ENCODE assay signal across 8 mouse cellular contexts in genomic region chr13:28952576-28953571, GRCm38 (mm10). TPM values are rescaled to one million over a fixed set of nuclear protein-coding genes. Genes with fewer than 3 reads are reported as not detected.
DNase-seq lines count a peak whose midpoint lies in the region; ATAC-seq and TF ChIP-seq lines count a peak whose summit lies in the region.

No protein-coding gene starts in this region.

- peak overlapping the region; percentile 99 for H3K4me3 ChIP-seq in heart, embryonic 12.5 days
- peak overlapping the region; percentile 72 for H3K4me3 ChIP-seq in kidney, embryonic 15.5 days (replicated peaks)
- H3K4me3 ChIP-seq in liver, embryonic 11.5 days (ENCODE audit: low read depth, low read length) = peak overlapping the region; percentile 75
- peak overlapping the region; percentile 99 for H3K4me3 ChIP-seq in myocyte
- peak overlapping the region; percentile 85 for H3K4me3 ChIP-seq in testis, adult 2 months (ENCODE audit: control insufficient read depth, low read depth, low read length)

- peak; percentile 58 for TF ChIP-seq POLR2A in myocyte (IDR thresholded peaks at IDR 0.05; ENCODE audit: insufficient read length, low read depth)
- no peak; the same call in 1 of the 2 replicates for TF ChIP-seq POLR2A in testis, adult 2 months (IDR thresholded peaks at IDR 0.05; ENCODE audit: control insufficient read depth, low read depth, low read length)

- H3K4me2 ChIP-seq in heart, embryonic 12.5 days = peak overlapping the region; percentile 65
- H3K4me2 ChIP-seq in kidney, embryonic 15.5 days = peak overlapping the region; percentile 65
- H3K4me2 ChIP-seq in liver, embryonic 11.5 days = peak overlapping the region; percentile 89
- peak overlapping the region; percentile 79 for H3K4me2 ChIP-seq in myocyte (ENCODE audit: low read depth)

- peak; percentile 52; the same call in 1 of the 2 replicates for ATAC-seq in heart, embryonic 12.5 days (ENCODE audit: insufficient number of reproducible peaks, low FRiP score)
- peak; percentile 41 for ATAC-seq in kidney, embryonic 15.5 days (replicated peaks; ENCODE audit: low FRiP score)
- ATAC-seq in liver, embryonic 11.5 days (replicated peaks; ENCODE audit: low FRiP score) = peak; percentile 21

- no peaks in the 10 kb centered on the region for H3K27me3 ChIP-seq in heart, embryonic 12.5 days (replicated peaks)
- H3K27me3 ChIP-seq in kidney, embryonic 15.5 days = no peaks in the 10 kb centered on the region
- H3K27me3 ChIP-seq in liver, embryonic 11.5 days (replicated peaks; ENCODE audit: control insufficient read depth, insufficient read depth, low read length) = peaks cover 25% of the 10 kb centered on the region
- no peaks in the 10 kb centered on the region for H3K27me3 ChIP-seq in myocyte (ENCODE audit: control insufficient read depth, insufficient read depth, insufficient read length)
- H3K27me3 ChIP-seq in testis, adult 2 months (ENCODE audit: control insufficient read depth, insufficient read depth, low read length) = no peaks in the 10 kb centered on the region

- peaks cover 9% of the 10 kb centered on the region for H3K4me1 ChIP-seq in heart, embryonic 12.5 days (replicated peaks)
- peaks cover 24% of the 10 kb centered on the region for H3K4me1 ChIP-seq in kidney, embryonic 15.5 days
- H3K4me1 ChIP-seq in liver, embryonic 11.5 days (replicated peaks; ENCODE audit: control insufficient read depth, insufficient read depth, low read length) = peaks cover 13% of the 10 kb centered on the region
- peaks cover 24% of the 10 kb centered on the region for H3K4me1 ChIP-seq in testis, adult 2 months (ENCODE audit: control insufficient read depth, insufficient read depth, low read length)

- no peak for TF ChIP-seq CTCF in testis, adult 2 months (IDR thresholded peaks at IDR 0.05; ENCODE audit: control insufficient read depth, insufficient read depth, insufficient replicate concordance, low read depth, low read length)

- peaks cover 37% of the 10 kb centered on the region for H3K79me2 ChIP-seq in myocyte (ENCODE audit: control insufficient read depth, insufficient read depth)

- no peaks in the 10 kb centered on the region for H3K9me3 ChIP-seq in heart, embryonic 12.5 days (replicated peaks)
- no peaks in the 10 kb centered on the region for H3K9me3 ChIP-seq in kidney, embryonic 15.5 days (replicated peaks)
- no peaks in the 10 kb centered on the region for H3K9me3 ChIP-seq in liver, embryonic 11.5 days (ENCODE audit: control insufficient read depth, low read length)

- peak overlapping the region; percentile 100 for H3K9ac ChIP-seq in heart, embryonic 12.5 days
- peak overlapping the region; percentile 95 for H3K9ac ChIP-seq in kidney, embryonic 15.5 days
- peak overlapping the region; percentile 81 for H3K9ac ChIP-seq in liver, embryonic 11.5 days (ENCODE audit: low read depth, low read length)

- H3ac ChIP-seq in myocyte (ENCODE audit: control insufficient read depth, insufficient read length) = peak overlapping the region; percentile 92

- peak; percentile 57 for DNase-seq in CD4-positive helper T cell, adult 2 months (ENCODE audit: low read depth, low spot score)
- peak; percentile 36 to 46 for DNase-seq in adrenal gland, postnatal 4 days (ENCODE audit: low spot score in 2 of 2)
- peak; percentile 55 for DNase-seq in fat pad, adult 2 months (ENCODE audit: extremely low read depth, low read depth, low spot score)
- DNase-seq in liver, embryonic 11.5 days (ENCODE audit: low spot score) = peak; percentile 68

- H3K36me3 ChIP-seq in heart, embryonic 12.5 days = peaks cover 8% of the 10 kb centered on the region; the same call in 1 of the 2 replicates
- peaks cover 3% of the 10 kb centered on the region; the same call in 1 of the 2 replicates for H3K36me3 ChIP-seq in kidney, embryonic 15.5 days
- no peaks in the 10 kb centered on the region for H3K36me3 ChIP-seq in liver, embryonic 11.5 days (ENCODE audit: control insufficient read depth, insufficient read depth, low read length)
- peaks cover 8% of the 10 kb centered on the region for H3K36me3 ChIP-seq in myocyte (ENCODE audit: control insufficient read depth, insufficient read depth)
- H3K36me3 ChIP-seq in testis, adult 2 months (ENCODE audit: control insufficient read depth, insufficient read depth, low read length) = no peaks in the 10 kb centered on the region

- peak overlapping the region; percentile 100 for H3K27ac ChIP-seq in heart, embryonic 12.5 days (ENCODE audit: poor library complexity, severe bottlenecking)
- peak overlapping the region; percentile 99 for H3K27ac ChIP-seq in kidney, embryonic 15.5 days
- H3K27ac ChIP-seq in liver, embryonic 11.5 days (ENCODE audit: low read depth, low read length) = peak overlapping the region; percentile 92
- H3K27ac ChIP-seq in testis, adult 2 months (ENCODE audit: control insufficient read depth, insufficient read depth, low read depth, low read length) = peak overlapping the region; percentile 76

- WGBS in heart, embryonic 12.5 days = under 1% methylated on average over 94 of the region's 98 CpGs
- WGBS in kidney, embryonic 15.5 days = under 1% methylated on average over 98 of the region's 98 CpGs
- WGBS in liver, embryonic 11.5 days = under 1% methylated on average over 90 of the region's 98 CpGs

TF ChIP-seq in myocyte, 11 proteins besides CTCF, POLR2A, EP300 and RAD21:
- no peak for TF ChIP-seq TCF12 (IDR thresholded peaks at IDR 0.05; ENCODE audit: insufficient read depth, poor library complexity, severe bottlenecking)
- no peak for TF ChIP-seq MAX (IDR thresholded peaks at IDR 0.05; ENCODE audit: low read depth)
- TF ChIP-seq E2F4 (IDR thresholded peaks at IDR 0.05; ENCODE audit: insufficient read depth) = no peak
- no peak for TF ChIP-seq SRF (IDR thresholded peaks at IDR 0.05; ENCODE audit: control insufficient read depth, insufficient read length, low read depth)
- TF ChIP-seq MYOG (IDR thresholded peaks at IDR 0.05; ENCODE audit: control insufficient read depth in 1 of 3, insufficient read depth in 1 of 3, insufficient read length in 2 of 3, low read depth in 2 of 3) = no peak
- TF ChIP-seq MYOD1 (IDR thresholded peaks at IDR 0.05; ENCODE audit: control insufficient read depth in 1 of 3, insufficient read length in 2 of 3, low read depth in 2 of 3) = no peak
- no peak for TF ChIP-seq CEBPB (IDR thresholded peaks at IDR 0.05; ENCODE audit: insufficient read depth, poor library complexity, severe bottlenecking)
- no peak for TF ChIP-seq REST (IDR thresholded peaks at IDR 0.05; ENCODE audit: insufficient read depth, insufficient read length)
- TF ChIP-seq TCF3 (IDR thresholded peaks at IDR 0.05; ENCODE audit: insufficient read length, low read depth) = no peak
- TF ChIP-seq POLR2AphosphoS2 (IDR thresholded peaks at IDR 0.05; ENCODE audit: insufficient read length, low read depth) = no peak
- no peak for TF ChIP-seq USF1 (IDR thresholded peaks at IDR 0.05; ENCODE audit: low read depth)

RNA-seq across cellular contexts. Expression of gene Sox4, which starts 0.6 kb away (rescaled TPM):
- total RNA-seq in adrenal gland, postnatal 4 days (2021) = 10 to 100 TPM; 61.2 to 71.9 TPM
- 78.2 and 84.1 TPM in 2 replicates for polyA plus RNA-seq in heart, embryonic 12.5 days (2016; fragmentation: Nextera tagmentation; extraction: Ambion mirVana)
- 49.0 and 50.1 TPM in 2 replicates for polyA plus RNA-seq in kidney, embryonic 15.5 days (2015; fragmentation: Nextera tagmentation; extraction: Ambion mirVana)
- polyA plus RNA-seq in liver, embryonic 11.5 days (2014; fragmentation: Nextera tagmentation; extraction: Ambion mirVana) = 16.8 and 17.1 TPM in 2 replicates
- polyA plus RNA-seq in myocyte (2012; fragmentation: generic; extraction: Trizol) = 28.2 TPM
- 2.2 and 2.5 TPM in 2 replicates for polyA plus RNA-seq in testis, adult 2 months (2012; rRNA removed)

Comparison
In these comparisons a context has a peak if more than half of its experiments do, and no peak if none do; other contexts are left out.
1. Peak in every context shown above with its lines: DNase-seq, ATAC-seq, H3K4me3 ChIP-seq and H3K27ac ChIP-seq.